Mouse (Mus musculus): ENCODE results near the gene Smg8.

Smg8 gene

GRCm38 (mm10) chr11:87043052-87043451 lies 43.5 kb downstream of the Smg8 start:
- DNase-seq (ENCODE audit: low spot score) = no peak

GRCm38 (mm10) chr11:87039307-87039963 lies 47.1 kb downstream of the Smg8 start:
- DNase-seq (ENCODE audit: low spot score) = no peak

- no peak for DNase-seq (ENCODE audit: low spot score)
Measured at GRCm38 (mm10) chr11:87036180-87036579, 50.4 kb downstream of the Smg8 start.

- no peak for DNase-seq (ENCODE audit: low spot score)
Measured at GRCm38 (mm10) chr11:87028212-87028611, 58.4 kb downstream of the Smg8 start.

Measured in urinary bladder, postnatal 25 days (tissue).